ENCODE assay signal across 8 mouse cellular contexts in genomic region chr4:97689456-97690383, GRCm38 (mm10).
DNase-seq lines count a peak whose midpoint lies in the region; ATAC-seq lines count a peak whose summit lies in the region.

No protein-coding gene starts in this region.

- H3K4me3 ChIP-seq in embryonic facial prominence, embryonic 14.5 days (ENCODE audit: low read depth, low read length) = no peak overlapping the region
- H3K4me3 ChIP-seq in embryonic facial prominence, embryonic 10.5 days = no peak overlapping the region

- no peaks in the 10 kb centered on the region for H3K9me3 ChIP-seq in embryonic facial prominence, embryonic 14.5 days (ENCODE audit: control insufficient read depth, low read length)
- H3K9me3 ChIP-seq in embryonic facial prominence, embryonic 10.5 days = no peaks in the 10 kb centered on the region

- ATAC-seq in embryonic facial prominence, embryonic 14.5 days (ENCODE audit: low read depth) = peak; percentile 60; the same call in 1 of the 2 replicates
- ATAC-seq in activated CD4-positive, CD25-positive, alpha-beta regulatory T cell, adult 4 months = no peak

- H3K27ac ChIP-seq in embryonic facial prominence, embryonic 14.5 days (replicated peaks; ENCODE audit: low read depth, low read length) = no peak overlapping the region
- no peak overlapping the region for H3K27ac ChIP-seq in embryonic facial prominence, embryonic 10.5 days (replicated peaks)

- no peaks in the 10 kb centered on the region for H3K27me3 ChIP-seq in embryonic facial prominence, embryonic 14.5 days (replicated peaks; ENCODE audit: control insufficient read depth, insufficient read depth, low read length)
- H3K27me3 ChIP-seq in embryonic facial prominence, embryonic 10.5 days (replicated peaks; ENCODE audit: low read depth, poor library complexity, severe bottlenecking) = no peaks in the 10 kb centered on the region

- H3K4me2 ChIP-seq in embryonic facial prominence, embryonic 14.5 days (ENCODE audit: low read depth, low read length) = no peak overlapping the region

- no peaks in the 10 kb centered on the region for H3K4me1 ChIP-seq in embryonic facial prominence, embryonic 14.5 days (ENCODE audit: control insufficient read depth, insufficient read depth, low read length)
- 0 out of 2 replicates have a peak, but pooled peaks cover 3% of the 10 kb centered on the region for H3K4me1 ChIP-seq in embryonic facial prominence, embryonic 10.5 days

- H3K9ac ChIP-seq in embryonic facial prominence, embryonic 14.5 days (ENCODE audit: low read depth, low read length) = no peak overlapping the region

- 62% methylated on average over 8 of the region's 8 CpGs for WGBS in embryonic facial prominence, embryonic 14.5 days
- WGBS in embryonic facial prominence, embryonic 10.5 days = 74% methylated on average over 8 of the region's 8 CpGs

- no peaks in the 10 kb centered on the region for H3K36me3 ChIP-seq in embryonic facial prominence, embryonic 14.5 days (ENCODE audit: control insufficient read depth, insufficient read depth, low read length)
- no peaks in the 10 kb centered on the region for H3K36me3 ChIP-seq in embryonic facial prominence, embryonic 10.5 days (replicated peaks)

- no peak for DNase-seq in embryonic facial prominence, embryonic 14.5 days (ENCODE audit: low spot score)
- no peak for DNase-seq in embryonic facial prominence, embryonic 10.5 days (ENCODE audit: low spot score)
- DNase-seq in gastrocnemius, postnatal 25 days = peak; percentile 82
- DNase-seq in kidney, adult 18-20 months = peak; percentile 28
- DNase-seq in lung, postnatal 10 days = peak; percentile 84
- DNase-seq in layer of hippocampus, postnatal 36 days = no peak
- no peak for DNase-seq in right cerebral cortex, postnatal 10 days (ENCODE audit: low spot score in 2 of 2)

Comparison
In these comparisons a context has a peak if more than half of its experiments do, and no peak if none do; other contexts are left out.
1. DNase-seq: peak in gastrocnemius, postnatal 25 days (single experiment), kidney, adult 18-20 months (single experiment) and lung, postnatal 10 days (single experiment); none in embryonic facial prominence, embryonic 14.5 days (single experiment), embryonic facial prominence, embryonic 10.5 days (single experiment), layer of hippocampus, postnatal 36 days (0 of 2) and right cerebral cortex, postnatal 10 days (0 of 2).